Mouse (Mus musculus) CD4-positive, CD25-positive, alpha-beta regulatory T cell, adult 4 months (primary cell): ENCODE measurements around the gene Cnga1. TPM values are rescaled to one million over a fixed set of nuclear protein-coding genes. Genes with fewer than 3 reads are reported as not detected.

Experiments used
- polyA plus RNA-seq, 2 experiments: library from polyadenylated mRNA; unstranded; fragments of 100-300 nt; shearing (Covaris generic); gene quantifications; one replicate each; pipeline ENCODE4 v1.2.1; 2017

Gene Cnga1
- polyA plus RNA-seq, 2 experiments from 2014 or later, result 0.70 to 1.2 TPM

Other genes with a start within 250 kb of the Cnga1 start
- under 1 TPM in 1 of 2 experiments, not detected in 1; 0.09 TPM for gene Corin, start 139.8 kb downstream of the Cnga1 start, polyA plus RNA-seq
- gene Nfxl1, start 84.6 kb downstream of the Cnga1 start, polyA plus RNA-seq, result 1 to 10 TPM; 2.6 to 2.7 TPM
- gene Zar1, start 63.0 kb downstream of the Cnga1 start, polyA plus RNA-seq, result not detected
- not detected for gene Gm5868, start 56.7 kb downstream of the Cnga1 start, polyA plus RNA-seq
- gene Nipal1, start 3.5 kb upstream of the Cnga1 start, polyA plus RNA-seq, result 10 to 100 TPM; 28.3 to 31.1 TPM
- gene Txk, start 108.5 kb upstream of the Cnga1 start, polyA plus RNA-seq, result 10 to 100 TPM; 69.9 to 78.6 TPM
- gene Tec, start 224.2 kb upstream of the Cnga1 start, polyA plus RNA-seq, result 10 to 100 TPM; 11.5 to 19.9 TPM